Mouse (Mus musculus) limb, embryonic 10.5 days (tissue): ENCODE results near the gene Gramd4. TPM values are rescaled to one million over a fixed set of nuclear protein-coding genes. Genes with fewer than 3 reads are reported as not detected.

Experiments used
- DNase-seq: peaks from one replicate; pipeline ENCODE4 v3.0.0-alpha.2; 2017; ENCODE audit warnings: low spot score
- H3K27ac ChIP-seq: fragments of 300-500 bp; sonication (generic); 2 replicates; pipeline ENCODE4 v1.5.1; 2016; ENCODE audit warnings: mild to moderate bottlenecking
- H3K27me3 ChIP-seq: fragments of 300-500 bp; sonication (generic); 2 replicates; pipeline ENCODE4 v1.6.1; 2016; ENCODE audit warnings: low read depth, mild to moderate bottlenecking; ENCODE audit not compliant: poor library complexity, severe bottlenecking
- H3K36me3 ChIP-seq: fragments of 300-500 bp; sonication (generic); 2 replicates; pipeline ENCODE4 v1.6.1; 2016; ENCODE audit warnings: mild to moderate bottlenecking, moderate library complexity
- H3K4me1 ChIP-seq: fragments of 300-500 bp; sonication (generic); 2 replicates; pipeline ENCODE4 v1.6.1; 2016
- H3K4me3 ChIP-seq: fragments of 300-500 bp; sonication (generic); 2 replicates; pipeline ENCODE4 v1.5.1; 2016; ENCODE audit warnings: mild to moderate bottlenecking, moderate library complexity
- H3K9me3 ChIP-seq: fragments of 300-500 bp; sonication (generic); replicated peaks from 2 replicates; pipeline ENCODE4 v1.6.1; 2016; ENCODE audit warnings: mild to moderate bottlenecking
- WGBS: fragments of 180-500 bp; shearing (Covaris S2); methylation state at CpG from one replicate; pipeline ENCODE4 v1.1.7; 2016; 5-methylcytosine and 5-hydroxymethylcytosine counted together
- polyA plus RNA-seq: library from polyadenylated mRNA; unstranded; fragments of >200 nt; fragmentation: Nextera tagmentation; extraction: Ambion mirVana; gene quantifications from 2 replicates; pipeline ENCODE4 v1.2.1, GENCODE M21; 2016

Gene Gramd4
- polyA plus RNA-seq, 1 experiment from 2014 or later: 14.1 TPM

DNA sequence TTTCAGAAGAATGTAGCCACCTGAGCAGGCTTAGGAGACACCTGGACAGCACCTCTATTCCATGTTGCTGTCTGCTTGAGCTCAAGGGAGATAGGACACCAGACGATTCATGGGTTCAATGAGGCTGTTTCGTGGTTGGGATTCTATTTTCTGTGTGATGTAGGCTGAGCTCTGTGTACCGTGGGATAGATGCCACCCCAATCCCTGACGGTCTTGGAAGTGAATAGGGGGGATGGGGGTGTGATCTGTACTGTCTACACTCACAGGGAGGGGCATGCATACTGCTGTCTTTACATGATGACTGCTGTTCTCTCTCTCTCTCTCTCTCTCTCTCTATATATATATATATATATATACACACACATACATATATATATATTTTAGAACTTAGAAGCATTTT is 7.9 kb downstream of the Gramd4 start:
- 92% methylated on average over 4 of the region's 4 CpGs for WGBS
- H3K4me1 ChIP-seq: peaks cover 49% of the 10 kb centered on the region
- H3K4me3 ChIP-seq: no peak overlapping the region
- H3K27me3 ChIP-seq: no peaks in the 10 kb centered on the region
- H3K9me3 ChIP-seq: no peaks in the 10 kb centered on the region
- peaks cover 7% of the 10 kb centered on the region for H3K36me3 ChIP-seq
- DNase-seq: no peak
- H3K27ac ChIP-seq: no peak overlapping the region

DNA sequence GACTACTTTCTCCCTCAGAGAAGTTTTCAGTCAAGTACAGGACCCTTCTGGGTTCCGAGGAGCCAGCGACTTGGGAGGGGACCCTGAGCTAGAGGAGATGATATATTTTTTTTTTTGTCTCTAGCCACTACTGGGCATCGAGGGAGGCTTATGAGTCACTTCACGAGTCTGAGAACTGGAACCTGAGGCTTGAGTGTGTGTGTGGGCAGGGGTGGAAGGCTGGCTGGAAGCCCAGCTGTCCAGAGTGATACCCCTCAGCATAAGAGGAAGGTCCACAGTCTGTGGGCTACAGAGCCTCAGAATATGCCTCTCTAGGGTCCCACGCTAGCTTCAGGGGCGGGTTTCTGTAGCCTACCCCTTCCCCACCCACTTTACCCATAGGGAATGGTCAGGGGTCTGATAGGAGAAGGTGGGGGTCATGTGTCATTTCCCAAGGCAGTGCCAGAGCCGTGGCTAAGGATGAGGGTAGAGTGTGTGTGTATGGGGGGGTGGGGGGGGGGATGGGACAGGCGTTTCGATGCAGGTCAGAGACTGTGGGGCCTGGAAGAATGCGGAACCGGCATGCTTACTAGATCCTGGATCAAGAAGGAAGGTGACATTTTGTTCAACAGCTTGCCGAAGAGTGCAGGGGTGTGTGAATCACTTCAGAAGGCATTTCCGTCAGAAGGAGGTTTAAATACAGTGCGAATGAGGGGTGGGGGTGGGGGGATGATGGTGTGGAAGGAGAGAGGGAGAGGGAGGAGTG is 9.5 kb downstream of the Gramd4 start:
- no peaks in the 10 kb centered on the region for H3K27me3 ChIP-seq
- H3K9me3 ChIP-seq: no peaks in the 10 kb centered on the region
- no peak for DNase-seq
- peaks cover 5% of the 10 kb centered on the region for H3K36me3 ChIP-seq
- H3K4me3 ChIP-seq: no peak overlapping the region
- H3K27ac ChIP-seq: 0 out of 2 replicates have a peak overlapping the region, but pooled peaks have one; percentile 42
- WGBS: 65% methylated on average over 14 of the region's 14 CpGs
- peaks cover 42% of the 10 kb centered on the region for H3K4me1 ChIP-seq

DNA sequence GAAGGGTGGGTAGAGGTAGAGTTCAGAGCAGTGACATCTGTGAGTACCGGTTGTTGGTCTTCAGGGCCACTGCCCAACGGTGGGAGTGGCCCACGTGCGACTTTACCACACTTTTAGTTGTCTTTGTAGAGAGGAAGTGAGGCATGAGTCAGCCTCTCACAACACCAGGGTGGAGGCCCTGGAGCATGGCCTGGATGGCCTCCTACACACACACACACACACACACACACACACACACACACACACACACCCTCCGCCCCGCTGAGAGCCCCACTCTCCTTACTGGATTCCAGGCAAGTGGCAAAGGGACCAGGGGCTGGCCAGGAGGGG is 10.1 kb downstream of the Gramd4 start:
- 59% methylated on average over 6 of the region's 6 CpGs for WGBS
- Histone ChIP-seq H3K4me1 (peaks cover 42% of the 10 kb centered on the region), H3K4me3 (no peak overlapping the region), H3K36me3 (peaks cover 5% of the 10 kb centered on the region), H3K27me3 (no peaks in the 10 kb centered on the region), H3K27ac (no peak overlapping the region), H3K9me3 (no peaks in the 10 kb centered on the region)
- no peak for DNase-seq

DNA sequence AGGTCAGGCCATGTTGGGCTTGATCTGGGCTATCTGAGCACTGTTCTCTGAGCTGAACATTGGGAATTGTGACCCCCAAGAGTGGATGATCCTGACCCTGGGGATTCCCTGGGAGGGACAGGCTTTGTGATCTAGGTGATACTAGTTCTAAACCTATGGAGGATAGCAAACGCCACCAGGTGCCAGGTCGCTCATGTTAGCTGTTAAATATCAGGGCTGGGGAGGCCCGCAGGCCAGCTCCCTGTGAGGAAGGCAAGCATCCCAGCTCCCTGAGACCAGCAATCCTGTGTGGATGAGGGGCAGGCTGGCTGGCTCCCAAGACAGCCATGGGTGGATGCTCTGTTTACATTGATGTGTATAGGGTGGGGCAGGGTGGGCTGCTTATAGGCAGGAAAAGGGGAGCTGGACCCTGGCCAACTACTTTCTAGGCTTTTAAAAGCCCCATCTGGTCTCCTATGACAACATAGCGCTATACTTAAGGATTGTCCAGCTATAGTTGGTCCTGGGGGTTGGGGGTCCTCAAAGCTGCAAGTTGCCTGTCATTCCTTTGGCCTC is 10.5 kb downstream of the Gramd4 start:
- H3K36me3 ChIP-seq: peaks cover 5% of the 10 kb centered on the region
- H3K27me3 ChIP-seq: no peaks in the 10 kb centered on the region
- WGBS: 84% methylated on average over 4 of the region's 4 CpGs
- peaks cover 42% of the 10 kb centered on the region for H3K4me1 ChIP-seq
- no peak for DNase-seq
- H3K4me3 ChIP-seq: no peak overlapping the region
- H3K9me3 ChIP-seq: no peaks in the 10 kb centered on the region
- H3K27ac ChIP-seq: no peak overlapping the region

DNA sequence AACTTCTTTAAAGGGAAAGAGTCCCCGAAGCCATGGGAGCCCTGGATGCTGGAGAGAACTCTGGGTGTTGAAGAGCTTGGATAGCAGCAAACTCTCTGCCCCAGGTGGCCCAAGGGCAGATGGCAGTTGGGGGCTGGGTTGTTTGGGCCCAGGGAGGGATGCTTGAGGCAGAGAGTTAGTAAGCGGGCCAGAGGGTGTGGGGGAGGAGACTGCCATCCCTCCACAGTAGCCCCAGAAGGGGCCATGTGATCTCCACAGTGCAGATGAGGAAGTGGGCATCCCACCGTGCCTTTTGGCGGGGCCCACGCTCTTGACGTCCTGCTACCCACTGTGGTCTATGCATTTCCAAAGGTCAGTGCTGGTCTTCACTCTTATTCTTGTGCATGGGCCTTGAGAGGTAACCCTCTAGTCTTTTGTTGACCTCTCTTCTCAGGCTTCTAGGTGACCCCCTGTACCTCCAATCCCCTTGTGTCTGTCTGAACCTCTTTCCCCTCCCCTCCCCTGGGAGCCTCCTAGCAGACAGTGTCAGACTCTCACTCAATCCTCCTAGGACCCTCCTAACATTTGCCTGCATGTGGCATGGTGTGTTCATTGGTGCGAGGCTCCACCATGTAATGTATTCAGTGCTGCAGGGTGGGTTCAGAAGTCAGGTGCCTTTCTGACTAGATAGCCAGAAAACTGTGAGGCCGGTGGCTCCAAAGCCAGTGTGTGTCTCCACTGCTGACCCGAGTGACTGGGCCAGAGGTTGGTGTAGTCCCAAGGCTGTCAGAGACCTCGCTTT is 11.7 kb downstream of the Gramd4 start:
- Histone ChIP-seq H3K9me3 (no peaks in the 10 kb centered on the region), H3K36me3 (peaks cover 5% of the 10 kb centered on the region), H3K27ac (0 out of 2 replicates have a peak overlapping the region, but pooled peaks have one; percentile 7), H3K27me3 (no peaks in the 10 kb centered on the region), H3K4me1 (peaks cover 45% of the 10 kb centered on the region), H3K4me3 (no peak overlapping the region)
- 80% methylated on average over 10 of the region's 10 CpGs for WGBS
- DNase-seq: no peak

DNA sequence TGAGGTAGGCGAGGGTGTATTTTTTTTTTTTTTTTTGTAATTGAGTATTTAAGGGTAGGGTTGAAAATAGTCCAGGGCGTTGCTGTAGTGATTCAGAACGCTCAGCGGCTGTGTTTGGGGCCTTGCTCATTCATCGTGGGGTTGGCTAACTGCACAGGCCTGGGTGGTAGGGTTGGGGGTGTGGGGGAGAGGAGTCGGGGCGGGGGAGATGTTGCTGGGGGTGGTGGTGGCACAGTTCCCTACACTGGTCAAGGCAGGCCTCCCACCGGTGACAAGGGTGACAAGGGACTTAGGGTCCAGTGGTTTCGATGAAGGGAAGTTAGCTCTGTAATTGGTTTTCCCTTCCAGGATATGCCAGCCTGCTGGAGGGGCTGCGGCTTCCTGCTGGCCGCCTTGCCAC is 12.9 kb downstream of the Gramd4 start:
- no peak overlapping the region for H3K4me3 ChIP-seq
- H3K27me3 ChIP-seq: no peaks in the 10 kb centered on the region
- no peaks in the 10 kb centered on the region for H3K9me3 ChIP-seq
- H3K4me1 ChIP-seq: peaks cover 45% of the 10 kb centered on the region
- no peak for DNase-seq
- peaks cover 8% of the 10 kb centered on the region for H3K36me3 ChIP-seq
- H3K27ac ChIP-seq: no peak overlapping the region
- 76% methylated on average over 11 of the region's 11 CpGs for WGBS

DNA sequence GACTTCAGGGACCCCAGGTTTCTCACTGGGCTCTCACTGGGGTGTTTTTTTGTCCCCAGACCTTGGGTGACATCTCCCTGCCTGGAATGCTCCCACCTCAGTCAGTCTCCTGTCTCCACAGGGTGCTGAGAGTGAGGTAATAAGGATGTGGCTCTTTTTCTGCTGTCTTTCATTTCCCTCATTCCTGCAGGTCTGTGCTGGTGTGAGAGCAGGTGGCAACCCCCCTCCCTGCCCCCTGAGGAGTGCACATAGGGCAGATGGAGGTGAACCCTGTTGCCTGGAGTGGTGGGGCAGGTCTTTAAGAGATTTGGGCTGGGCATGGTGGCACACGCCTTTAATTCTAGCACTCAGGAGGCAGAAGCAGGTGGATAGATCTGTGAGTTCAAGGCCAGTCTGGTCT is 13.7 kb downstream of the Gramd4 start:
- Histone ChIP-seq H3K36me3 (0 out of 2 replicates have a peak, but pooled peaks cover 3% of the 10 kb centered on the region), H3K4me1 (peaks cover 50% of the 10 kb centered on the region), H3K9me3 (no peaks in the 10 kb centered on the region), H3K4me3 (no peak overlapping the region), H3K27ac (no peak overlapping the region), H3K27me3 (no peaks in the 10 kb centered on the region)
- 78% methylated on average over 1 of the region's 1 CpGs for WGBS
- no peak for DNase-seq

DNA sequence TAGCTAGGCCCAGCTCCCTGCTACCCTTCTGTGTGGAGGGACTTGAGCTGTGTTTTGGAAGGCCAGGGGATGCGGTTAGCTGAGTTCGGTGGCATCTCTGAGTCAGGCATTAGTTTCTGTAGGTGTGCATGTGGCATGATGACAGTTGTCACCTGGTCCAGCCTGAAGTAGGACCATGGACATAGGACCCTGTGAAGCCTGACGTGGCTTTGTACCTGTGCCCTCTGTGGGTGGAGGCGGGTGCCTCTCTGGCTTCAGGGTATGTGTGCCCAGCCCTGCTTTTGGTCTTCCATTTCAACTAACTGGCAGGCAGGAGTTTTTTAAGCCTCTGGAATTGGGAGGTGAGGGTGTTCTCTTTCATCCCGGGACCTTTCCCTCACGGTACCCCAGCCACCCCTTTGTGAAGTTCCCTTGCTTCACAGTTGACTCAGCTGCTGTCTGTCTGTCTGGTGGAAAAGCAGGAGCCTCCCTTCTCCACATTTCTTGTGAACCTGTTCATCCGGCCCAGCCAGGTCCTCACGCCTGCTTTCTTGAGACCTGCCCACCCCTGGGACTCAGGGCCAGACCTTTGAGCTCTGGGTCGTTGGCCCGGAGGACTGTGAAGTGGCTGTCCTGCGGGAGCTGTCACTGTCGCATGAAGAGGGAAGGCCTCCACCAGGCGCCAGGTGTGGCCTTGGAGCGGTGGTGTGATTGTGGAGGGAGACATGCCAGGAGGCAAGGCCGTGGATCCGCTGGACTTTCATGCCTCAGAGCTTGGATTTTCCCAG is 16.9 kb downstream of the Gramd4 start:
- Histone ChIP-seq H3K4me1 (peaks cover 43% of the 10 kb centered on the region), H3K27ac (no peak overlapping the region), H3K36me3 (0 out of 2 replicates have a peak, but pooled peaks cover 3% of the 10 kb centered on the region), H3K9me3 (no peaks in the 10 kb centered on the region), H3K4me3 (no peak overlapping the region), H3K27me3 (no peaks in the 10 kb centered on the region)
- 86% methylated on average over 16 of the region's 16 CpGs for WGBS
- no peak for DNase-seq

DNA sequence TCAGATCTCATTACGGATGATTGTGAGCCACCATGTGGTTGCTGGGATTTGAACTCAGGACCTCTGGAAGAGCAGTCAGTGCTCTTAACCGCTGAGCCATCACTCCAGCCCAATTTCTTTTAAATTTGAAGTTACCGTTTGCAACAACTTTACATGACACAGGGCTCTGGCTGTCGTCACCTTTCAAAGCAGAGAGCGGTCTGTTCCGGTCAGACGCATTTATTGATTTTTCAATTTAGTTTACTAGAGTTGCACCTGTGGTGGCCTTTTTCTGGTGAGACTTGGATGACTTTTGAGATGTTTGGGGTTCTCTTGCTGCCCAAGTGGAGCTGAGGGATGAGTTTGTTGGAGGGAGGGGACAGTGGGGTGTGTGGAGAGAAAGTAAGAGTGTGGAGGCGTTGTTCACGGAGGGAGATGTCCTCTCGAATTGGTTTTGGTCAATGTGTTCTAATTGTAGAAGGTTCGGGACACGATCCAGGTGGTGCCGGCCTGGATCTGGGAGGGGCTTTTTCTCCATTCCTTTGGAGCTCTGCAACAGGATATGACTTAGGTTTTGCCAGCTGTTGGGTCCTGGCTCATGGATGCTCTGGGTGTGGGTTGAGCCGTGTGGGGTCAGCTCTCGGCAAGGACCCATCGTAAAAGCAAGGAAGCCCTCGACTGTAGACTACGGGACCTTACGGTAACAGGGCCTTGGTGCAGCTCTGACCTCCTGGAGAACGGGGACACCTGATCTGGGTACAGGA is 18.0 kb downstream of the Gramd4 start:
- Histone ChIP-seq H3K36me3 (0 out of 2 replicates have a peak, but pooled peaks cover 3% of the 10 kb centered on the region), H3K4me3 (no peak overlapping the region), H3K9me3 (no peaks in the 10 kb centered on the region), H3K27me3 (no peaks in the 10 kb centered on the region), H3K4me1 (peaks cover 39% of the 10 kb centered on the region), H3K27ac (no peak overlapping the region)
- 89% methylated on average over 20 of the region's 20 CpGs for WGBS
- DNase-seq: no peak

DNA sequence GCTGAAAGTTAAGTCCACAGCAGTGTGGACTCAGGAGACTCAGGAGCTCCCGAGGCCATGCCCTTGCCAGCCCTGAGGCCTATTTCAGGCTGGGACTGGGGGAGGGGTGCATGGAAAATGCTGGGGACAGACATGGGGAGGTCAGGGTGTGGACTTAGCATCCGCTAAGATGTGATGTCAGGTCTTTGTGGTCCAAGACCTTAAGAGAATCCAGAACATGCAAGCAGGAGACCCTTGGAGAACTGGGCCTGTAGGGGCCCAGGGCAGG is 18.5 kb downstream of the Gramd4 start:
- DNase-seq: no peak
- H3K4me1 ChIP-seq: peaks cover 38% of the 10 kb centered on the region
- 86% methylated on average over 2 of the region's 2 CpGs for WGBS
- no peak overlapping the region for H3K4me3 ChIP-seq
- no peaks in the 10 kb centered on the region for H3K9me3 ChIP-seq
- H3K27ac ChIP-seq: no peak overlapping the region
- no peaks in the 10 kb centered on the region for H3K27me3 ChIP-seq
- 0 out of 2 replicates have a peak, but pooled peaks cover 3% of the 10 kb centered on the region for H3K36me3 ChIP-seq

DNA sequence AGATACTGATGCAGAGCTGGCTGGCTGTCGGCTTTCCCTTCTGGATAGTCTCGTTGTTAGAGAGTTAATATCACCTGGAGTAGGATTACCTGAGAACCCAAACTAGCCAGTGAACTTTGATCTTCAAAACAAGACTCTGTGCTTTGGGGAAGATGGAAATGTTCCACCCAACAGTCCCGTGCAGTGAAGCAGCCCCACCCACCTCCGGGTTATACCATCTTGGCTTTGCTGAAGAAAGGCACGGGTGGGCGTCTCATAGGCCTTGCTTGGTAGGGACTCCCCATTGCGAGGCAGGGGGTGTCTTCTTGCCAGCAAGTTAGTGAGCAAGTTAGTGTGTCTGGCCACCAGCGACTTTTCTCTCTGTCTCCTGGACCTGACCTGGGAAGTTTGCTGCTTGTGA is 18.9 kb downstream of the Gramd4 start:
- Histone ChIP-seq H3K27me3 (no peaks in the 10 kb centered on the region), H3K36me3 (0 out of 2 replicates have a peak, but pooled peaks cover 3% of the 10 kb centered on the region), H3K4me1 (peaks cover 39% of the 10 kb centered on the region), H3K27ac (no peak overlapping the region), H3K9me3 (no peaks in the 10 kb centered on the region), H3K4me3 (no peak overlapping the region)
- no peak for DNase-seq
- WGBS: 87% methylated on average over 8 of the region's 8 CpGs

DNA sequence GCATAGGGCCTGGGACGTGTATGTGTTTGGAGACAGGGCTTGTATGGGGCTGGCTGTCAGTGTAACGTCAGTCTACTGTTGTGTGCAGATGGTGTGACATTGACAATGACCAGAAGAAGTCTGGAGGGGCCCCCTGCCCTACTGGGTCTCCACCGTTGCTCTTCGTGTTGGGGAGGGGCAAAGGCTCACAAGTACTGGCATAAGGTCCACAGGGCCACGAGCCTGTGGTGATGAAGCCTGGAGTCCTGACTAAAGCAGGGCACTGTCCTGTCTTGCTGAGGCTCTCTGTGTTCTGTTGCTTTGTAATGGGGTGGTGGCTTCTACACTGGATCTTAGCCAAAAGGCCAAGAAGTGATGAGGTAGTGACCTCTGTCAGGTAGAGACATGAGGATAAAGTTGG is 20.4 kb downstream of the Gramd4 start:
- Histone ChIP-seq H3K27me3 (no peaks in the 10 kb centered on the region), H3K9me3 (no peaks in the 10 kb centered on the region), H3K4me1 (peaks cover 49% of the 10 kb centered on the region), H3K4me3 (no peak overlapping the region), H3K36me3 (0 out of 2 replicates have a peak, but pooled peaks cover 3% of the 10 kb centered on the region), H3K27ac (no peak overlapping the region)
- no peak for DNase-seq
- WGBS: 76% methylated on average over 5 of the region's 5 CpGs
